Mouse (Mus musculus) granulocyte monocyte progenitor cell, adult 5-6 weeks (primary cell): Measurements from ENCODE around the gene Ldhd. TPM values are rescaled to one million over a fixed set of nuclear protein-coding genes. Genes with fewer than 3 reads are reported as not detected.
A peak's percentile ranks its signal among the peaks of the same experiment; 100 is the strongest.

Source experiments
- ATAC-seq: replicated peaks from 2 replicates; pipeline ENCODE4 v1.8.0; 2016; ENCODE audit warnings: mild to moderate bottlenecking, moderate TSS enrichment, inconsistent platforms; ENCODE audit not compliant: poor library complexity, severe bottlenecking
- total RNA-seq, 2 experiments: library from RNA; stranded (forward) in 1 of 2; stranded (reverse) in 1 of 2; fragments of 200-712, 200-1000 nt in 1 of 2; fragments of >200 nt in 1 of 2; fragmentation: Nextera tagmentation in 1 of 2; gene quantifications; 2 replicates each; pipeline ENCODE4 v1.2.3; 2014 to 2017

The Ldhd gene
- total RNA-seq (2014; fragmentation: Nextera tagmentation) = not detected in 2 replicates
- not detected in 2 replicates for total RNA-seq (2017)

- peak; percentile 48 for ATAC-seq
These were observed at the start of gene Ldhd for GRCm38 (mm10) chr8:111630105-111630521. TSS of gene Ldhd (minus strand) at chr8:111630374.

GRCm38 (mm10) chr8:111678848-111679247, 48.7 kb upstream of the Ldhd start:
- no peak for ATAC-seq

DNA sequence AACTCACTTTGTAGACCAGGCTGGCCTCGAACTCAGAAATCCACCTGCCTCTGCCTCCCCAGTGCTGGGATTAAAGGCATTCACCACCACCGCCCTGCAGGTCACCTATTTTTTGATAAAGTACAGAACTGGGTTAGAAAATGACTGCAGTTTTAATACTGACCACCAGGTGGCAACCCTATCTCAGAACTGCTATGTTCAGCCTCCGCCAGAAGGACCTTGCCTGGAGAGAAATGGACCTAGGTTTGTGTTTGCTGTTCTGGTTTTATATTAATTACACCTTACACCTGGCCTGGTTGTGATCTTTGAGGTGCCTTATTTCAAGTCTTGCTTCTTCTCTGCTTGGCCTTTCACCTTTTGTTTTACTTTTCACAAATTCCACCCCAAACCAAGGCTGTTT, 47.9 kb upstream of the Ldhd start:
- ATAC-seq = peak; percentile 72

DNA sequence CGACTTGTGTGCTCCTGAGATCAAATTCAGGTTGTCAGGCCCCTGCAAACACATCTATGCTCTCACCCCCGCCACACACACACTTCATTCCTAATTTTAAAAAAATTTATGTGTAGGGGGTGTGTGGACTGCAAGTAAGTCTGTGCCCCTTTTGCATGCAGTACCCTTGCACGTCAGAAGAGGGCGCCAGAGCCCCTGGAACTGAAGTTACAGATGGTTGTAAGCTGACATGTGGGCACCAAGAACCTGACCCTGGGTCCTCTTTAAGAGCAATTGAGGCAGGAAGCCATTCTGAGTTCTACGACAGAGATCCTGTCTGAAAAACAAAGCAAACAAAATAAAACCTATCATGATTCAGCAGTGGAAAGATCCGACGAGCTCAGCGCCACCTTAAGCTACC, 46.1 kb upstream of the Ldhd start:
- ATAC-seq = no peak

DNA sequence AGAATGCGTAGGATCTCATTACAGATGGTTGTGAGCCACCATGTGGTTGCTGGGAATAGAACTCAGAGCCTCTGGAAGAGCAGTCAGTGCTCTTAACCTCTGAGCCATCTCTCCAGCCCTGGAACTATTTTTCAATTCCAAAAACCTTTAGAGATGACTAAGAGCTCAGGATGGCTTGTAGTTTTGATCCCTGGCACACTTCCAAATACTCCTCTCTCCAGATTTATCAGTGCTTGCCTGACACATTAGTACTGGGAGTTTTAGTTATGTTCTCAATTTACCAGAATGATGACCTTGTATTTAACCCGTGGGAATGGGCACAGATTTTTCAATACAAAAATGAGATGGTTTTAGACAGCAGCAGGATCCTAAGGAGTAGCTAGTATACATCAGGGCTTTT, 36.6 kb upstream of the Ldhd start:
- ATAC-seq = no peak

- peak; percentile 85 for ATAC-seq
These were observed 32.3 kb upstream of the Ldhd start for GRCm38 (mm10) chr8:111662473-111662872.

DNA sequence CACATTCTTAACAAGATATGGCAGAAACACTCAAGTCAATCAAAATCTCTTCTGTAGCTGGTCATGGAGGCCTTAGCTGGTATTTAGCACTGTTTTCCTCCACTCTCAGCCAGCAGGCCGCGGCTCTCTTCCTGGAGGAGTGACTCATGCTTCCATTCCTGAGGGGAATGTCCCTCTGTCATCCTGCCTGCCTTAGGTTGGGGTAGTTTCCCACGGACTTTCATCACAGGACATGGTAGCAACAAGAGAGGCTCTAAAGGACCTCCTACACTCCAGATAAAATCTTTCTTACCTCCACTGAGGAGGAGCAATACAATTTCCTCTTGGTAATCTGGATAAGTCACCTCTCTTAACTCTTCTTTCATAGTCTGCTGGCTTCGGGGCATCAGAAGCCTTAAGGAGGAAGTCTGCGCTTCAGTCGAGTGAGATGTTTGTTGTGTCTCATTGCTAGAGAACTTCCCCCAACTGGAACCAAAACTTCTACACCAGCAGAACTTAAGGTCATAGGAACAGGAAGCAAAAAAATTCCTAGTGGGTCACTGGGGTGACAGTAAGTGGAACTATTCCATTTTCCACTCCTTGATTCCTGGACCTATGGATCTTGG, 28.7 kb upstream of the Ldhd start:
- ATAC-seq = peak; percentile 60

- no peak for ATAC-seq
These were observed 27.2 kb upstream of the Ldhd start for GRCm38 (mm10) chr8:111657312-111657854.

- ATAC-seq = no peak
These were observed 23.4 kb upstream of the Ldhd start for GRCm38 (mm10) chr8:111653524-111653923.

DNA sequence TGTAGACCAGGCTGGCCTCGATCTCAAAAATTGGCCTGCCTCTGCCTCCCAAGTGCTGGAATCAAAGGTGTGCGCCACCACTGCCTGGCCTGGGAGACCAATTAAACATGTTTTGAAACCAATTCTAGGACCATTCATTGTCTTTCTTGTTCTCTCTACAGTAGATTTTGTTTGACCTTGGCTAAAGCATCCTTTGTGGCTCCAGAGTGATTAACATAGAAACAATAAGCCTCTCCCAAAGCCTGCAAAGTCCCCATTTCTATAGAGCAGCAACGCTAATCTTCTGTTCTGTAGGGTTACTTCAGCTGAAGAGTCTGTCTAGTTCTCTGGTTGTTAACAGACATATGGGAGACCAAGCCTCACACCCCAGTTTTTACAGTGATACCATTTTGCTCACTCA, 20.5 kb upstream of the Ldhd start:
- ATAC-seq = no peak

GRCm38 (mm10) chr8:111648834-111649233, 18.7 kb upstream of the Ldhd start:
- ATAC-seq = no peak

GRCm38 (mm10) chr8:111645715-111646114, 15.5 kb upstream of the Ldhd start:
- no peak for ATAC-seq

DNA sequence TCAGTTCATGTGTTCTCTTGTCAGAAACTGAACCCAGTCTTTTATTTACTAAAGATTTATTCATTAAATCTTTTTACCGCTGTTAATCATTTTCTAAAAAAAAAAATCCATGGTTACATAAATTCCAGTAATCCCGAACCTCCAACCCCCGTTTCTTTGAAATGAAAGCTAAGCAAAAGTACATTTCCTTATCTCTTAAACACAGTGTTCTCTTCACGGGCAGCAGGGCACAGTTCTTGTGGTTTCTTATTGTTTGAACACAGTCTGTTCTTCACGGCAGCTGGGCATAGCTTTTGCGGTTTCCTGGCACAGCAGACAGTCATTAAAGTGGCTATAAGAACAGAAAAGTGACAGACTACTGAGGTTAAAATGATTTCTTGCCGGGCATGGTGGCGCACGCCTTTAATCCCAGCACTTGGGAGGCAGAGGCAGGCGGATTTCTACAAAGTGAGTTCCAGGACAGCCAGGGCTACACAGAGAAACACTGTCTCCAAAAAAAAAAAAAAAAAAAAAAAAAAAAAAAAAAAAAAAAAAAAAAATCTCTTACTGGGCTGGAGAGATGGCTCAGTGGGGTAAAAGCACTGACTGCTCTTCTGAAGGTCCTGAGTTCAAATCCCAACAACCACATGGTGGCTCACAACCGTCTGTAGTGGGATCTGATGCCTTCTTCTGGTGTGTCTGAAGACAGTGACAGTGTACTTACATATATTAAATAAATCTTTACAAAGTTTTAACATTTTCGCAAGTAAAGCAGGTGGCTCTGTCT, 14.3 kb upstream of the Ldhd start:
- peak; percentile 47 for ATAC-seq

GRCm38 (mm10) chr8:111643264-111644141, 13.3 kb upstream of the Ldhd start, which contains the start of gene Zfp1:
TSS of gene Zfp1 (plus strand) at chr8:111643401.
- peak; percentile 76 for ATAC-seq

DNA sequence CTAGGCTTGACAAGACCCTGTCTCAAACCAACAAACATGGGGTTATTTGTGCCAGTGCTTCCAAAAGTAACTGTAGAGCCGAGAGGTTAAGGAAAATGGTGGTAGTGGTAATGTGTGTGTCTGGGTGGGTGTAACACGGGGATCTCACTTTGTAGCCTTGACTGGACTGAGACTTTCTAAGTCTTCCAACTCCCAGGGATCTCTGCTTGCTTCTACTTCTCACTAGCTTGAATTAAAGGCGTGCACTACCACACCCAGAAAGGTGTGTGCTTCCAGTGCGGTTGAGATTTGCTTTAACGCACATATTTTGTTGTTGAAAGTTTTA, 12.7 kb upstream of the Ldhd start:
- ATAC-seq = peak; percentile 4; the same call in 1 of the 2 replicates

DNA sequence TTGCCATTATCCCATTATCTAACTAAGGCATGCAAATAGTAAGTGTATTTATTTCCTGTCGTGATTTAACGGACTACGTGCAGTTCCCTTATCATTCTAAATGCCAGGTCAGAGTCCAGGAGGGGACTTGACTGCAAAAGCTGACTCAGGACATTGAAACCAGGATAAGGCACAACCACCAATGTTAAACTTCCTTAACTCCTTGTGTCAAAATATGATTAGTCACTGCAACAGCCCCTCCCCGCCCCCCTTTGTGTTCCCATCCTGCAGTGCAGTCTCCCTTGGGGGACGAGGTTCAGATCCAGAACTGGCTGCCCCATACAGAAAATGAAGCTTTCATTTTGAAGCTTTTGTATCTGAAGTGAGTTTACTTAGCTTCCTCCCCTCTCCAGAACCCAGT, 12.3 kb upstream of the Ldhd start:
- peak; percentile 45 for ATAC-seq

- ATAC-seq = no peak
These were observed 10.9 kb upstream of the Ldhd start for GRCm38 (mm10) chr8:111641064-111641463.

DNA sequence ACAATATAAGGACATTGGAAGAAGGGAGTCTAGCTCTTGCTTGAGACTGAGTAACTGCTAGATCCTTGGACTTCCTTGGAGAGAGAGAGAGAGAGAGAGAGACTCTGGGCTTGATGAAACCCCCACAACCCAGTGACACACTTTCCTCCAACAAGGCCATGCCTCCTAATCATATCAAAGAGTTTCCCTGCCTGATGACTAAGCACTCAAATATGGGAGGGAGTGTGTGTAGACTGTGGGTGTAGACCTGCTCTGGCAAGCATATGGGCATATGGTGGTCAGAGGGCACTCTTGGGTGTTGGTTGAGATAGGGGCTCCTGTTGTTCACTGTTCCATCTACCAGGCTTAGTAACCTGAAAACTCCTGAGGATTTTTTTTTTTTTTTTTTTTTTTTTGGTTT, 7.9 kb upstream of the Ldhd start:
- no peak for ATAC-seq

DNA sequence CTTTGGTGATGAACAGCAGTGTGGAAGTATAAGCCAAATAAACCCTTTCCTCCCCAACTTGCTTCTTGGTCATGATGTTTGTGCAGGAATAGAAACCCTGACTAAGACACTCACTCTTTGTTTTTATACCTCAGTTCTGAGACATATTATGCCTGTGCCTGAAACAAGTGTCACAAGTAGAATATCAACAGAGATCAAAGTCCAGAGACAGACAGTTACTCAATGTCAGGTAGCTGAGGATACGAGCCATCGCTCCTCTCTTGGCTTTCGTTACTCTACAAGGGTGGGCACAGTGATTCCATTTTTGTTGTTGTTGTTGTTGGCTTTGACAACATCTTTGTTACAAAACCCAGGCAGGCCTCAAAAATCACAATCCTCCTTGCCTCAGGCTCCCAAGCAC, 2.8 kb upstream of the Ldhd start:
- ATAC-seq = no peak

- ATAC-seq = no peak
These were observed 1.4 kb upstream of the Ldhd start for GRCm38 (mm10) chr8:111631589-111631988.
